Mouse (Mus musculus) midbrain, embryonic 14.5 days (tissue): Measurements from ENCODE around the gene Wbp11. TPM values are rescaled to one million over a fixed set of nuclear protein-coding genes. Genes with fewer than 3 reads are reported as not detected.
A peak's percentile ranks its signal among the peaks of the same experiment; 100 is the strongest.

Source experiments
- ATAC-seq: fragments of 200-750 bp; cut with Nextera tagmentation; 2 replicates; pipeline ENCODE4 v1.8.0; 2017; ENCODE audit warnings: moderate number of reproducible peaks, moderate library complexity; ENCODE audit not compliant: low FRiP score, low TSS enrichment
- DNase-seq: peaks from one replicate; pipeline ENCODE4 v3.0.0-alpha.2; 2015
- H3K27ac ChIP-seq: fragments of 300-500 bp; sonication (generic); replicated peaks from 2 replicates; pipeline ENCODE4 v1.5.1; 2014; ENCODE audit warnings: mild to moderate bottlenecking, low read depth, low read length, moderate library complexity
- H3K27me3 ChIP-seq: fragments of 300-500 bp; sonication (generic); 2 replicates; pipeline ENCODE4 v1.6.1; 2014; ENCODE audit warnings: low read length, control low read depth, mixed read lengths; ENCODE audit not compliant: control insufficient read depth, insufficient read depth
- H3K36me3 ChIP-seq: fragments of 300-500 bp; sonication (generic); 2 replicates; pipeline ENCODE4 v1.6.1; 2014; ENCODE audit warnings: low read length, control low read depth; ENCODE audit not compliant: control insufficient read depth, insufficient read depth
- H3K4me1 ChIP-seq: fragments of 300-500 bp; sonication (generic); 2 replicates; pipeline ENCODE4 v1.6.1; 2014; ENCODE audit warnings: mild to moderate bottlenecking, antibody characterized with exemption, low read length, control low read depth; ENCODE audit not compliant: control insufficient read depth, insufficient read depth
- H3K4me2 ChIP-seq: fragments of 300-500 bp; sonication (generic); 2 replicates; pipeline ENCODE4 v1.6.1; 2014; ENCODE audit warnings: mild to moderate bottlenecking, low read length, moderate library complexity
- H3K4me3 ChIP-seq: fragments of 300-500 bp; sonication (generic); replicated peaks from 2 replicates; pipeline ENCODE4 v1.5.1; 2014; ENCODE audit warnings: low read depth, low read length
- H3K9ac ChIP-seq: fragments of 300-500 bp; sonication (generic); replicated peaks from 2 replicates; pipeline ENCODE4 v1.6.1; 2014; ENCODE audit warnings: mild to moderate bottlenecking, low read length, moderate library complexity
- H3K9me3 ChIP-seq: fragments of 300-500 bp; sonication (generic); 2 replicates; pipeline ENCODE4 v1.6.1; 2016; ENCODE audit warnings: low read length, control low read depth, mixed read lengths; ENCODE audit not compliant: control insufficient read depth
- WGBS: fragments of 180-500 bp; shearing (Covaris S2); extraction: QIAGEN DNeasy Blood & Tissue Kit; methylation state at CpG from one replicate; pipeline ENCODE4 v1.1.7; 2014; 5-methylcytosine and 5-hydroxymethylcytosine counted together
- polyA plus RNA-seq: library from polyadenylated mRNA; unstranded; fragments of >200 nt; fragmentation: Nextera tagmentation; extraction: Ambion mirVana; gene quantifications from 2 replicates; pipeline ENCODE4 v1.2.1, GENCODE M21; 2014

Gene Wbp11
- polyA plus RNA-seq = 65.6 and 88.1 TPM in 2 replicates

- Histone ChIP-seq H3K36me3 (peaks cover 22% of the 10 kb centered on the region), H3K27me3 (no peaks in the 10 kb centered on the region), H3K27ac (peak within 1 kb of the TSS; percentile 93), H3K9ac (peak within 1 kb of the TSS; percentile 97), H3K4me3 (peak within 1 kb of the TSS; percentile 100), H3K4me1 (peaks cover 13% of the 10 kb centered on the region), H3K4me2 (peak within 1 kb of the TSS; percentile 79), H3K9me3 (no peaks in the 10 kb centered on the region)
- peak; percentile 100 for ATAC-seq
- DNase-seq = peak; percentile 97
- whole genome bisulfite sequencing = under 1% methylated on average over 45 of the region's 45 CpGs
These were observed at the start of gene Wbp11 for GRCm38 (mm10) chr6:136827881-136828561. Gene Wbp11, minus strand, starts transcription at chr6:136828233.

GRCm38 (mm10) chr6:136875670-136876069, 47.6 kb upstream of the Wbp11 start, which contains the start of gene Mgp:
Gene Mgp, minus strand, starts transcription at chr6:136875823.
- Histone ChIP-seq H3K27me3 (no peaks in the 10 kb centered on the region), H3K27ac (no peak within 1 kb of the TSS), H3K9me3 (no peaks in the 10 kb centered on the region), H3K36me3 (no peaks in the 10 kb centered on the region), H3K4me3 (no peak within 1 kb of the TSS), H3K4me1 (no peaks in the 10 kb centered on the region), H3K4me2 (0 out of 2 replicates have a peak within 1 kb of the TSS, but pooled peaks have one; percentile 2), H3K9ac (no peak within 1 kb of the TSS)
- 67% methylated on average over 9 of the region's 9 CpGs for WGBS
- ATAC-seq (no peak), DNase-seq (no peak)

GRCm38 (mm10) chr6:136874599-136874998, 46.6 kb upstream of the Wbp11 start:
- 50% methylated on average over 8 of the region's 8 CpGs for WGBS
- H3K27me3 ChIP-seq = no peaks in the 10 kb centered on the region
- 0 out of 2 replicates have a peak overlapping the region, but pooled peaks have one; percentile 2 for H3K4me2 ChIP-seq
- DNase-seq (peak; percentile 59), ATAC-seq (no peak)
- no peaks in the 10 kb centered on the region for H3K36me3 ChIP-seq
- H3K9ac ChIP-seq = no peak overlapping the region
- no peaks in the 10 kb centered on the region for H3K9me3 ChIP-seq
- no peak overlapping the region for H3K4me3 ChIP-seq
- H3K4me1 ChIP-seq = no peaks in the 10 kb centered on the region
- no peak overlapping the region for H3K27ac ChIP-seq

GRCm38 (mm10) chr6:136868921-136869320, 40.9 kb upstream of the Wbp11 start:
- Histone ChIP-seq H3K36me3 (no peaks in the 10 kb centered on the region), H3K27me3 (no peaks in the 10 kb centered on the region), H3K9me3 (no peaks in the 10 kb centered on the region), H3K4me3 (no peak overlapping the region), H3K27ac (no peak overlapping the region), H3K4me2 (no peak overlapping the region), H3K4me1 (no peaks in the 10 kb centered on the region), H3K9ac (no peak overlapping the region)
- DNase-seq = no peak
- no peak for ATAC-seq
- 84% methylated on average over 5 of the region's 5 CpGs for WGBS

GRCm38 (mm10) chr6:136866150-136866549, 38.1 kb upstream of the Wbp11 start:
- H3K9me3 ChIP-seq = no peaks in the 10 kb centered on the region
- ATAC-seq (no peak), DNase-seq (no peak)
- H3K4me1 ChIP-seq = no peaks in the 10 kb centered on the region
- H3K27me3 ChIP-seq = no peaks in the 10 kb centered on the region
- H3K4me2 ChIP-seq = no peak overlapping the region
- no peak overlapping the region for H3K9ac ChIP-seq
- no peaks in the 10 kb centered on the region for H3K36me3 ChIP-seq
- 82% methylated on average over 4 of the region's 4 CpGs for WGBS
- no peak overlapping the region for H3K27ac ChIP-seq
- H3K4me3 ChIP-seq = no peak overlapping the region

- H3K4me1 ChIP-seq = no peaks in the 10 kb centered on the region
- ATAC-seq (no peak), DNase-seq (no peak)
- no peak overlapping the region for H3K9ac ChIP-seq
- no peaks in the 10 kb centered on the region for H3K36me3 ChIP-seq
- no peak overlapping the region for H3K4me2 ChIP-seq
- no peaks in the 10 kb centered on the region for H3K9me3 ChIP-seq
- H3K4me3 ChIP-seq = no peak overlapping the region
- WGBS = 89% methylated on average over 5 of the region's 5 CpGs
- no peak overlapping the region for H3K27ac ChIP-seq
- no peaks in the 10 kb centered on the region for H3K27me3 ChIP-seq
These were observed 37.3 kb upstream of the Wbp11 start for GRCm38 (mm10) chr6:136865360-136865759.

GRCm38 (mm10) chr6:136861020-136861419, 33.0 kb upstream of the Wbp11 start:
- Histone ChIP-seq H3K4me3 (no peak overlapping the region), H3K9me3 (no peaks in the 10 kb centered on the region), H3K4me2 (no peak overlapping the region), H3K27ac (no peak overlapping the region), H3K36me3 (no peaks in the 10 kb centered on the region), H3K27me3 (no peaks in the 10 kb centered on the region), H3K9ac (no peak overlapping the region), H3K4me1 (no peaks in the 10 kb centered on the region)
- 52% methylated on average over 9 of the region's 9 CpGs for WGBS
- DNase-seq (peak; percentile 91), ATAC-seq (no peak; the same call in 1 of the 2 replicates)

- no peaks in the 10 kb centered on the region for H3K4me1 ChIP-seq
- WGBS = 83% methylated on average over 8 of the region's 8 CpGs
- DNase-seq (no peak), ATAC-seq (no peak)
- H3K4me2 ChIP-seq = no peak overlapping the region
- H3K9me3 ChIP-seq = no peaks in the 10 kb centered on the region
- H3K9ac ChIP-seq = no peak overlapping the region
- H3K36me3 ChIP-seq = no peaks in the 10 kb centered on the region
- H3K27ac ChIP-seq = no peak overlapping the region
- H3K27me3 ChIP-seq = no peaks in the 10 kb centered on the region
- H3K4me3 ChIP-seq = no peak overlapping the region
These were observed 30.4 kb upstream of the Wbp11 start for GRCm38 (mm10) chr6:136858420-136858819.

GRCm38 (mm10) chr6:136857873-136858260, 29.8 kb upstream of the Wbp11 start:
- H3K4me3 ChIP-seq = no peak overlapping the region
- DNase-seq (no peak), ATAC-seq (no peak)
- no peaks in the 10 kb centered on the region for H3K36me3 ChIP-seq
- H3K4me1 ChIP-seq = no peaks in the 10 kb centered on the region
- 73% methylated on average over 11 of the region's 11 CpGs for WGBS
- H3K9ac ChIP-seq = no peak overlapping the region
- H3K27ac ChIP-seq = no peak overlapping the region
- no peaks in the 10 kb centered on the region for H3K27me3 ChIP-seq
- H3K9me3 ChIP-seq = no peaks in the 10 kb centered on the region
- no peak overlapping the region for H3K4me2 ChIP-seq
